Mouse (Mus musculus) erythroblast, embryonic 14.5 days (primary cell): ENCODE measurements around the gene Adora2a.

Experiments
- GATA1 ChIP-seq: IDR thresholded peaks from 2 replicates; pipeline ENCODE4 v1.6.1; 2012; ENCODE audit warnings: low read length, inconsistent platforms, mixed read lengths
- TAL1 ChIP-seq: IDR thresholded peaks from 3 replicates; pipeline ENCODE4 v1.6.1; 2012; ENCODE audit warnings: low read length, inconsistent platforms, mixed read lengths

- TF ChIP-seq TAL1 (no peak), GATA1 (no peak)
Measured at GRCm38 (mm10) chr10:75316472-75316871, 205 bp upstream of the Adora2a start.
